Mouse (Mus musculus) B cell, adult 67 days (primary cell): ENCODE results near the gene Son. TPM values are rescaled to one million over a fixed set of nuclear protein-coding genes. Genes with fewer than 3 reads are reported as not detected.

Experiments used
- total RNA-seq, 2 experiments: library from RNA; stranded (reverse); gene quantifications; 4 replicates each; pipeline ENCODE4 v1.2.4; 2023

The Son gene
- total RNA-seq, result 100 to 1,000 TPM; 530 to 541 TPM

DNA sequence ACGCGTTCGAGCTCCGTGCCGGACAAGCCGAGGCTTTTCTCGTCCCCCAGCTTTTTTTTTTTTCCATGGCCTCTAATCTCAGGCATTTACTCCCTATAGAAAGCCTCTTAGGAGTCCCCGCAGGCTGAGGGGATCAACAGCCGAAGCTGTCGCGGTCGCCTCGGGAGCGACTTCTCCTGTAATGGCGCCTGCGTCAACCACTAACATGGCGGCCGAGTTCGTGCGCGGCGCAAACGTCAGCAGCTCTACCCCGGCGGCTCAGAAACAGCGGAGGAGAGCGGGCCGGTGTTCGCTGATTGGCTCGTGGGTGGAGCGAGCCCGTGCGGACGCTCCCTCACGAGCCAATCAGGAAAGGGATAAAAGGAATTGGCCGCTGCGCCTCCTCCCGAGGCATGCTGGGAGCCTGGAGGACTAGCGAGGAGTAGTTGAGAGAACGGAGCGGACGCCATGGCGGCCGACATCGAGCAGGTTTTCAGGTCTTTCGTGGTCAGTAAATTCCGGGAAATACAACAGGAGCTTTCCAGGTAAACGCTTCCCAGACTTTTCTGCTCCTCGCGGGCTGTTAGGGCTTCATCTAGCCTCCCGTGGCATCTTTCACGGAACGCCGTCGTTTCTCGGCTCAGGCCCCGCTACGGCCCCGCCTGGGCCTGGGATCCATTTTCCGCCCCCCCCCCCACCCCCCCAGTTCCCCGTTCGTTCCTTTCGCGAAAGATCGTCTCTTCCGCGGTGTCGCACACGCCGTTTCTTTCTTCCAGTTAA lies at the start of gene Son:
Gene Son, plus strand, starts transcription at position 46 of the 759 bp plus-strand sequence.

GRCm38 (mm10) chr16:91597672-91598010 lies 49.7 kb upstream of the Son start, which contains the start of gene Tmem50b:
Gene Tmem50b (minus strand): TSS chr16:91597800.

DNA sequence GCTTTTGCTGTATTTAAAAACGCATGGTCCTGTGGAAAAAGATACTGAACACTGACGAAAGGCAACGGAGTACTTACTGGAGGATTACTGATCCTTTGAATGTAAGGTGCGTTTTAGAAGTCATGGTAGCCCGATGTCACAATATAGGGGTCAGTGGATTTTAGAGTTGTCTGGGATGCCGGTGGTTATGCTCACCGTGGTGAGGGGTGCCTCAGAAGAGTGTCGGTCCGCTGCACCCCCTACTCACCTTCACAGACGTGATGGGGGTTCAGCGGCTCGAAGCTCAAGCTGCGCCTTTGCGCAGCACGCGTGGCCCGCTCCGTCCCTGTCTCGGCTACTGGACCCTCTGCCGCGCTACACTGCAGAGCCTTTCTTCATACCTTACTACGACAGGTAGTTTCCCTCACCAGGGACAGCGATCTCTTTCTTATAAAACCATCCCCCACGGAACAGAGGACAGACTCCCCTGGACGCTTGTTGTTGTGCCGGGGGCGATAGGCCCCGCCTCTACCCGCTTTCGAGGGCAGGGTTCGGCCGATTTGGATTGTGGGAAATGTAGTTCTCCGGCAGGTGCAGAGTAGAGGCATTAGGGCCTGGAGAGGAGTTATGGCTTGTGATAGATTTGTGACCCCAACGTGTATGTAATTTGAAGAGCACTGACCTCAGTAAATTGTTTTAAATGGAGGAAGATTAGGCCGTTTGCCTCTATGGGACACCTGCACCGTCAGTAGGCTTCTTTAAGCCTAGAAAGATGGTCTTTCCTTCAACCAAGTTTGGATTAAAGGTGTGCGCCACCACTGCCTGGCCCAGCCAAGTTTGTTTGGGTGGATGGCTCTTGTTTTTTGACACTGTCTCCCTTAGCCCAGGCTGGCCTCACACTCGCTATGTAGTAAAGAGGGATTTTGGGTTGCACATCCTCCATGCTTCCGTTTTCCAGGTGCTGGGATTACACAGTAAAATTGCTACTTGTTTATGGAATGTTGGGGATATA lies 28.5 kb upstream of the Son start, which contains the start of gene Dnajc28:
Gene Dnajc28, minus strand, starts transcription at position 516 of the 991 bp plus-strand sequence.

DNA sequence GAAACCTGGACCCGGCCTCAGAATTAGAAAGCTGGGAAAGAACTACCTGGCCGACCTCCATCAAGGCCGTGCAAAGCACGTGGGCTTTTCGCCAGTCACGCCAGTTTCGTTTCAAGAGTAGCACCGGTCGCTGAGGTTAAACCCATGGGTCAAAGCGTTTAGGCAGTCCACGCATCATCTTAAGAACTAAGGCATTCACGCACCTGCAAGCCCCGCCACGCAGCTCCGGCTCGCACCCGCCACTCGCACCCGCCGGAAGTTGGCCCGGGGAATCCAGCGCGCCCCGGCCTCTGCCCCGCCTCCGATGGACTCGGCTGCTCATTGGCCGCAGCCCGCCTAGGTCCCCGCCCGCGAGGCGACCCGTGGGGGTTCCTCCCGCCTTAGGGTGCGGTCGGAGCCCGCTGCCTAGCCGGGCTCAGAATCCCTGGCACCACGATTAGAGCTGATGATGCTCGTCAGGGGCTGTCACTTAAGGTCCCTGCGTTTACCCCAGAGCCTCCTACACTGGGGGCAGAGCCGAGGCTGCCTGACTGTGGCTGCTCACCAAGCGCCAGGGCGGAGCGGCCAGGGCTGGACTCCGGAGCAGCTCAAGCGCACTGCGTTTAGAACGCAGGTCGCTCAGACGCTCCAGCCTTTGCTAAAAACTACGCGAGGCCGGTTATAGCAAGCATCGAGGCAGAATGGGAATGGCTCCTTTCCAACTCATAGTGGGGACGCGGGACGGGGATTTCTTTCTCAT lies 456 bp upstream of the Son start, which contains the start of gene Gart:
Gene Gart, minus strand, starts transcription at position 272 of the 739 bp plus-strand sequence.

GRCm38 (mm10) chr16:91688619-91689334 lies 41.5 kb downstream of the Son start, which contains the start of gene Donson:
Gene Donson (minus strand): TSS chr16:91688770.

GRCm38 (mm10) chr16:91728123-91729065 lies 81.1 kb downstream of the Son start, which contains the start of gene Cryzl1:
Gene Cryzl1 (minus strand): TSS chr16:91728975.

Other genes starting within 250 kb of the Son start
- gene Il10rb, start 241.3 kb upstream of the Son start, total RNA-seq, result 100 to 1,000 TPM; 110 to 129 TPM
- 100 to 1,000 TPM; 160 to 174 TPM for gene Ifnar1, start 162.3 kb upstream of the Son start, total RNA-seq
- gene Ifngr2, start 100.4 kb upstream of the Son start, total RNA-seq, result 10 to 100 TPM; 53.4 to 66.9 TPM
- gene Tmem50b, start 49.7 kb upstream of the Son start, total RNA-seq, result 10 to 100 TPM; 45.7 to 46.3 TPM
- gene Dnajc28, start 28.5 kb upstream of the Son start, total RNA-seq, result 1 to 10 TPM; 1.3 to 1.7 TPM
- 10 to 100 TPM; 67.5 to 90.9 TPM for gene Gart, start 554 bp upstream of the Son start, total RNA-seq
- 10 to 100 TPM; 74.4 to 79.4 TPM for gene Donson, start 41.3 kb downstream of the Son start, total RNA-seq
- 10 to 100 TPM; 53.9 to 61.5 TPM for gene Cryzl1, start 81.5 kb downstream of the Son start, total RNA-seq
- 10 to 100 TPM; 19.9 to 33.8 TPM for gene Itsn1, start 81.8 kb downstream of the Son start, total RNA-seq